Mouse (Mus musculus) left cerebral cortex, postnatal 4 days (tissue): ENCODE results near the gene Smim9. TPM values are rescaled to one million over a fixed set of nuclear protein-coding genes. Genes with fewer than 3 reads are reported as not detected.

ENCODE experiments used
- total RNA-seq, 2 experiments: library from RNA; stranded (reverse); gene quantifications; 2 replicates each; pipeline ENCODE4 v1.2.3; 2021

Smim9 gene
- total RNA-seq, 2 experiments from 2014 or later = not detected

Other genes starting within 250 kb of the Smim9 start
- gene Gab3, start 78.3 kb downstream of the Smim9 start, total RNA-seq = 1 to 10 TPM; 1.7 to 2.1 TPM
- gene Dkc1, start 67.9 kb downstream of the Smim9 start, total RNA-seq = 10 to 100 TPM; 29.8 to 32.8 TPM
- gene Mpp1, start 32.8 kb downstream of the Smim9 start, total RNA-seq = 10 to 100 TPM; 19.1 TPM
- 10 to 100 TPM; 34.8 to 42.1 TPM for gene Fundc2, start 218.6 kb upstream of the Smim9 start, total RNA-seq
- gene F8, start 218.8 kb upstream of the Smim9 start, total RNA-seq = 1 to 10 TPM; 1.1 TPM